Mouse (Mus musculus) testis, adult 2 months (tissue): Measurements from ENCODE around the gene Samd11. TPM values are rescaled to one million over a fixed set of nuclear protein-coding genes. Genes with fewer than 3 reads are reported as not detected.

Experiments used
- H3K27ac ChIP-seq: fragments of 200-500 bp; 2 replicates; pipeline ENCODE4 v1.5.1; 2012; ENCODE audit warnings: low read depth, low read length; ENCODE audit not compliant: control insufficient read depth, insufficient read depth
- H3K27me3 ChIP-seq: fragments of 200-500 bp; 2 replicates; pipeline ENCODE4 v1.6.1; 2012; ENCODE audit warnings: mild to moderate bottlenecking, low read length, moderate library complexity; ENCODE audit not compliant: control insufficient read depth, insufficient read depth
- H3K36me3 ChIP-seq: fragments of 200-500 bp; 2 replicates; pipeline ENCODE4 v1.6.1; 2012; ENCODE audit warnings: mild to moderate bottlenecking, low read length; ENCODE audit not compliant: control insufficient read depth, insufficient read depth
- H3K4me1 ChIP-seq: fragments of 200-500 bp; 2 replicates; pipeline ENCODE4 v1.6.1; 2012; ENCODE audit warnings: low read length; ENCODE audit not compliant: control insufficient read depth, insufficient read depth
- H3K4me3 ChIP-seq: fragments of 200-500 bp; 2 replicates; pipeline ENCODE4 v1.5.1; 2012; ENCODE audit warnings: low read depth, mild to moderate bottlenecking, low read length, moderate library complexity, mixed read lengths; ENCODE audit not compliant: control insufficient read depth
- CTCF ChIP-seq: fragments of 200-500 bp; IDR thresholded peaks from 2 replicates; pipeline ENCODE4 v1.5.1; 2012; ENCODE audit warnings: low read depth, mild to moderate bottlenecking, inconsistent platforms, low read length, moderate library complexity; ENCODE audit not compliant: control insufficient read depth, insufficient read depth, insufficient replicate concordance
- POLR2A ChIP-seq: fragments of 200-500 bp; IDR thresholded peaks from 2 replicates; pipeline ENCODE4 v1.6.1; 2012; ENCODE audit warnings: low read depth, mild to moderate bottlenecking, inconsistent platforms, low read length, moderate library complexity; ENCODE audit not compliant: control insufficient read depth
- polyA plus RNA-seq: library from polyadenylated mRNA; depleted of rRNA; stranded (reverse); fragments of >200 nt; gene quantifications from 2 replicates; pipeline ENCODE4 v1.2.3, GENCODE M21; 2012

The Samd11 gene
- polyA plus RNA-seq, 1 experiment: 4.7 TPM

DNA sequence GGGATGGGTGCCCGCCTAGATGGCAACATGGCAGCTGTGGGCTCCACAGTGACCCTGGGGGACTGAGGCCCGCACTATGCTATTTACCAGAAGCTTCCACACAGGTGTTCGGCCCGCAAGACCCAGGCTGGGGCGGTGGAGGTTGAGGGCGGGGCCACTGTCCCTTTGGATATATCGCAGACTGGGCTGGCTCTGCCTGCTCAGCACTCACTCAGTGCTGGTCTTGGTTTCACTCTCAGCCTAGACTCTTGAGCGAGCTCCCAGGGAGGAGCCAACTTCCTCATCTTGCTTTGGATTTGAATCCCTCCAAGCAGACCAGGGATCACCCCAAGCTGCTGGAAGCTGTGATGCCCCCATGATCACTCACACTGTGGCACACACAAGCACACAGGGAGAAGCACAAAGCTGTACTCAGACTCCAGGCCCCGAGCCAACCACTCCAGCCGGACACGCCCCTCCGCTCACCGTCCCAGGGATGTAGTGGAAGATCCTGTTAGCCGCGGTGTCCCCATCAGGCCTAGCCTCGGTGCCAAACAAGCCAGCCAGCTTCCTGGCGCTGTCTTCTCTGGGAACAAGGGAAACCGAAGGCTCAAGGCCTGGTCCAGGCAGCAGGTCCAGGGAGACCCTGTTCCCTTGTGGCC is 27.6 kb downstream of the Samd11 start:
- Histone ChIP-seq H3K36me3 (no peaks in the 10 kb centered on the region), H3K27ac (peak overlapping the region; percentile 19)
- TF ChIP-seq POLR2A (no peak), CTCF (no peak)

DNA sequence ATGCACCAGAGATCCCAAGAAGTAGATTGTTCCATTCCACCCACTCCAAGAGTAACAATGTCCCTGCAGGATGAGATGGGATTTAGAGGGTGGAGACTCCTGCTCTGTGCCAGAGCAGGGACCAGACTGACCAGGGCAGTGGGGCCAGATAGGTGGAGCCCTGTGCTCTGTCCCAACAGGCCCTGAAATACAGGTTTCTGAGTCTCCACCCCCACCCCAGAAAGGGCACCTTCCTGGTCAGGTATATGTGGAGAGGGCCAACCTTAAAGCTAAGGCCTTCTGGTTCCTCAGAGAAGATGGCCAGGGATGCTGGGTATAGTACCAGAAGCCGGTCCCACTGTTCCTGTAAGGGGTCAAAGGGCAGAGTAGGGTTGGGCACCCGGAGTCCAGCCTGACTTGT is 31.2 kb downstream of the Samd11 start:
- H3K27me3 ChIP-seq: no peaks in the 10 kb centered on the region
- H3K4me1 ChIP-seq: peaks cover 14% of the 10 kb centered on the region
- H3K36me3 ChIP-seq: no peaks in the 10 kb centered on the region
- no peak overlapping the region for H3K27ac ChIP-seq
- no peak overlapping the region for H3K4me3 ChIP-seq
- no peak for TF ChIP-seq CTCF
- no peak for TF ChIP-seq POLR2A

More for the DNA sequence above, 27.6 kb downstream of the Samd11 start:
- peaks cover 14% of the 10 kb centered on the region for H3K4me1 ChIP-seq
- H3K27me3 ChIP-seq: no peaks in the 10 kb centered on the region
- H3K4me3 ChIP-seq: peak overlapping the region; percentile 74

DNA sequence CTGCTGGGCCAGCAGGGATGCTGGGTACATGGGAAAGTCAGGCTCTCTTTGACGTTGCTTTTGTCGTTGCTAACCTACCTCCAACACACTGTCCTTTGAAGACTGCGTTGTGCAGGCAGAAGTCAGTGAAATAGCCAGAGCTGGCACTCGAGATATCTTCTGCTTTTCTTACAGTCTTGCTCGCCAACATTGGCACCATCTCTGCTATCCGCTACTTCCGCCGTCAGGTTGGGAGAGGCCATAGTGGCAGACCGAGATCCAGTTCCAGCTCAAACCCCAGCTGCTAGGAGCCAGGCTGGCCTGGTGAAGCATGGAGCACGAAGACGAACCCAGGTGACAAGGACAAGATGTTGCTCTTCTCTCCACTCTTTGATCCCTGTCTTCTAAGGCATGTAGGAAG is 35.5 kb downstream of the Samd11 start:
- no peaks in the 10 kb centered on the region for H3K36me3 ChIP-seq
- H3K27me3 ChIP-seq: no peaks in the 10 kb centered on the region
- H3K27ac ChIP-seq: no peak overlapping the region
- no peak for TF ChIP-seq POLR2A
- no peak for TF ChIP-seq CTCF
- H3K4me1 ChIP-seq: no peaks in the 10 kb centered on the region
- H3K4me3 ChIP-seq: no peak overlapping the region

DNA sequence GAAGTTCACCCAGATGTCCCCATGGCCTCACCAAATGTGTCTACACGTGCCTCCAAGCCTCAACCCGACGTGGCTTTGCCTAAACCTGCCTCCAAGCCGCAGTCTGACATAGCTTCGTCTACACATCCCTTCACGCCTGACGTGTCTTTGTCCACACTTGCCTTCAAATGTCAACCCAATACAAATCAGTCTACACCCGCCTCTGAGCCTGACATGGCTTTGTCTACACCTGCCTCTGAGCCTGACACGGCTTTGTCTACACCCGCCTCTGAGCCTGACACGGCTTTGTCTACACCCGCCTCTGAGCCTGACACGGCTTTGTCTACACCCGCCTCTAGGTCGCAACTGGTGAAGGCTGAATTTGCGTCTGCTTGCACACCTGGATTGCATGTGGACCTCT is 37.6 kb downstream of the Samd11 start:
- Histone ChIP-seq H3K27me3 (no peaks in the 10 kb centered on the region), H3K27ac (no peak overlapping the region), H3K36me3 (no peaks in the 10 kb centered on the region), H3K4me1 (no peaks in the 10 kb centered on the region), H3K4me3 (no peak overlapping the region)
- TF ChIP-seq POLR2A: no peak
- TF ChIP-seq CTCF: no peak

DNA sequence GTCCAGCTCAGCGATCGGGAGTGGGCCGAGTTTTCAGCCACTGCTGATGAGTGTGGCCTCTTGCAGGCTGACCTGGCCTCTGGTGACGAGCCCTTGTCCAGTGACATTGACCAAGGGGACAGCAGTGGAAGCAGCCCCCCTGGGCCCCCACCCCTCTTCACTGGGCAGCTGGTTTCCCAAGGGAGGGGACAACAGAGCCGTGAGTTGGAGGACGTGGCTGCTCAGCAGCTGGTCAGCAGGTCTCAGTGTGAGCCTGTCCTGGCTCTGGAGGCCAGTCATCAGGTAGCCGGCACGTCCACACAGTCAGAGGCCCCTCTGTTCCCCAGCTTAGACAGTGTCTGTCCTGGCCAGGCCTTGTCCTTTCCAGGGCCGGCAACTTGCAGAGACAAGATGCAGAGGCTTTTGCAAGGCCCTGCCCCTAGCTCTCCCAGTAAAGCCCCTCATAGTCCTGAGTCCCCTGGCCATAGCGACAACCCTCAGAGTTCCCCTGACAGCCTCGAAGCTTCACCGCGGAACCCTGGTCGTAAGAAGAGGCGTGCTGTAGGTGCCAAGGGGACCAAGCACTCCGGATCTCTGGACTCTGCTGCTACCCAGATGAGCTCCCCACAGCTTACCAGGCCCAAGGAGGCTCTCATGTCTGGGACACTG is 38.3 kb downstream of the Samd11 start:
- Histone ChIP-seq H3K27me3 (no peaks in the 10 kb centered on the region), H3K4me1 (no peaks in the 10 kb centered on the region), H3K4me3 (no peak overlapping the region), H3K27ac (no peak overlapping the region), H3K36me3 (no peaks in the 10 kb centered on the region)
- TF ChIP-seq CTCF: no peak
- TF ChIP-seq POLR2A: no peak

DNA sequence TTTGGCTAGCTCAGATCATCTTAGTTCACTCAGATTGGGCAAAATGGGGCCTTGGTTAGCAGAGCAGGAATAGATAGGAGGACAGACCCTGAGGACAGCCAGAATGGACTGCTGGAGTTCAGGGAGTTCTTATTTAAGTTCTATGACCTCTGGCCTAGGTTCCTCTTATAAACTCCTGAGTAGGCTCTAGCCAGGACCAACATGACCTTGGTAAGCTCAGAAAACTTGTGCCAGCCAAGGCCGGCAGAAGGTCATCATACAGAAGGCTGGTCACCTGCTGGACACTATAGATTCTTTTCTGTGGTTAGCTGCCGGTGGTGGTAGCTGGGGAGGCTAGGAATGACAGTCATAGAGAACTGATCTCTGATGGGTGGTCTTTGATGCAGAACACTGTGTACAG is 39.3 kb downstream of the Samd11 start:
- Histone ChIP-seq H3K27ac (no peak overlapping the region), H3K4me1 (no peaks in the 10 kb centered on the region), H3K27me3 (no peaks in the 10 kb centered on the region), H3K4me3 (no peak overlapping the region), H3K36me3 (no peaks in the 10 kb centered on the region)
- TF ChIP-seq POLR2A: no peak
- TF ChIP-seq CTCF: no peak

DNA sequence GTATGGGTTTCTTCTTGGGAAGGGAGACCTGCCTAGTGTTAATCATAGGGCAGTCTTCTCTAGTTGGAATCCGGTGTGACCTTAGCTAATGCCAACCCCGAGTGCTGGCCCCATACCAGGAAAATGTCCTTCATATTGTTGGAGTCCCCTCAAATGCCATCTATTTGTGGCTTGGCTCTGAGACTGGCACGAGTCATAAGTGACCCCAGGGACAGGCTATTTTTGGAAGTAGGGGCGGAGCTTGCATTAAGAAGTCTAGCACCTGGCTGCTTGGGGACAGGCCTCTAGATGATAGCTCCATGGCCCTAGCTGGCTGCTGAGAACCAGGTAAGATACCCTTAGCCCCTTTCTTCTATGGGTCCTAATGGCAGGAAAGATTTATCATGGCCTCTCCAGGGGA is 39.8 kb downstream of the Samd11 start, which contains the start of gene Perm1:
Gene Perm1 (plus strand): TSS at position 220 of the 400 bp plus-strand sequence.
- no peaks in the 10 kb centered on the region for H3K36me3 ChIP-seq
- no peaks in the 10 kb centered on the region for H3K27me3 ChIP-seq
- TF ChIP-seq CTCF (no peak), POLR2A (no peak)
- no peaks in the 10 kb centered on the region for H3K4me1 ChIP-seq
- no peak within 1 kb of the TSS for H3K27ac ChIP-seq
- no peak within 1 kb of the TSS for H3K4me3 ChIP-seq
